Mouse (Mus musculus) right cerebral cortex, adult 2 months (tissue): ENCODE data around the gene Prg4.
A peak's percentile ranks its signal among the peaks of the same experiment; 100 is the strongest.

Experiments used
- DNase-seq, 2 experiments: peaks; one replicate each; pipeline ENCODE4 v3.0.0; 2021 to 2022; ENCODE audit warnings: low spot score in 2 of 2

Prg4 gene

DNA sequence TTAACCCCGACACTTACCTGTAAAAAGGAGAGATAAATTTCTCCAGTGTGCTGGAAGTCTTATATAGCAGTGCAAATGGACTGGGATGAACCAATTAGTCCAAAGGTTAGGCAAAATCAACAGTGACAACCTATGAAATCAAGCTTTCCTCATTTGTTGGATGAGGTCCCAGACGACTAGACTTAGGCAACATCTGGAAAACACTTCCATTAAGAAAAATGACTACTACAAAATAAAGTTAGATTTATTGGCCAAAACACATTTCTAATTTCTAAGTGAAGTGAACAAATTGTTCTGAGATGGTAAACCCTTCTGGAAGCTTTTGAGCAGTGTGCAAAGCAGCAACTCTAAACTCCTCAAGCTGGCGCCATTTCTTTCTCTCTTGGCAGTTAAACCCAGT lies at the start of gene Prg4:
TSS of gene Prg4 (minus strand) at position 34 of the 400 bp plus-strand sequence.
- DNase-seq, result no peak

DNA sequence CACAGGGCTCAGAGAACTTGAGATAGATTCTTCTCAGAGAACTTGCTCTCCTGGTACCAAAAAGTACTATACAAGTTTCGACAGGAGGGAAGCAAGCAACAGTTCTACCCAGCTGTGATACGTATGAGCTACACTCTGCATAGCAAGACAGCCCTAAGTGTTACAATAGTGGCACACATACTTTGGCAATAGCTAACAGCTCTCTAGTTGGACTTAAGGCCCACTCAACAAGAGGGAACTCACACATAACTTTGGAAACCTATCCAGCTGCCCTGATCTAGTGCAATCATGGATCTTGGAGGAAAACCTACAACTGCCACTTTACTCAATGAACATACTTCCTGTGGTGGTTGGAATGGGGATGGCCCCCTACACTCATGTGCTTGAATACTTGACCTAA lies 47.1 kb upstream of the Prg4 start:
- DNase-seq, result no peak

DNA sequence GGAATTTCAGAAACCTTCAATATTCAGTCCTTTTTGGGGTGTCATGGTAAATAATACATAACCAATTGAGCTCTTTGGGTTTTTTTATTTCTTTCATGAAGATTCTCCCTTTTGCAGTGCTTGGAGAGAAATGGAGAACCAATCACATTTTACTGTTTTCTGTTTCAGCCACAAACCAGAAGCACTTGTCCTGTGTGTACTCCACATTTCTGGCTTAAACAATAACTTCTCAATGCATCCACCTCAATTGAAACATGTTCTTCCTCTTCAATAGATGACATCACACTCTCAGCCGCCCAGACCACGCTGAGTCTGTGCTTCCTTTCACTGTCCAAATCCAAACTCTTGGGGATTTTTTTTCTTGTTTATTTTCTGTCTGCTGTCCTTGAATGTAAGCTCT lies 39.8 kb upstream of the Prg4 start:
- DNase-seq, result no peak

- DNase-seq, result no peak
Measured at GRCm38 (mm10) chr1:150503321-150503720, 37.4 kb upstream of the Prg4 start.

DNA sequence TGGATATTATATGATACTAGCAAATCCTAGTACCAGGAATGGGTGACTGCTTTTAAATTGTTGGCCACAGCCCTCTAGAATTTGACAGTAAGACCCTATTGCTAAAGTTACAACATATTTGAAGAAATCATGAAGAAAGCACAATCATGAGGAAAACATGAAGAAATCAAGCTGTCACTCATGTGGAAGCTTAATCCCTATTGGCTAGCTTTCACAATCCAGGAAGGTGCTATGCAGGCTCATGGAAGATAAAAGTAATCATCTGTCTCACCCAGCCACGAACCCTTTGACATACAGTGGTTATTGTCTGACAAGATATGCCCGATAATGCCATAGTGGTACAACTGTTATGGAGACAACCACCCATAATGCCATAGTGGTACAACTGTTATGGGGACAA lies 32.2 kb upstream of the Prg4 start:
- no peak for DNase-seq

DNA sequence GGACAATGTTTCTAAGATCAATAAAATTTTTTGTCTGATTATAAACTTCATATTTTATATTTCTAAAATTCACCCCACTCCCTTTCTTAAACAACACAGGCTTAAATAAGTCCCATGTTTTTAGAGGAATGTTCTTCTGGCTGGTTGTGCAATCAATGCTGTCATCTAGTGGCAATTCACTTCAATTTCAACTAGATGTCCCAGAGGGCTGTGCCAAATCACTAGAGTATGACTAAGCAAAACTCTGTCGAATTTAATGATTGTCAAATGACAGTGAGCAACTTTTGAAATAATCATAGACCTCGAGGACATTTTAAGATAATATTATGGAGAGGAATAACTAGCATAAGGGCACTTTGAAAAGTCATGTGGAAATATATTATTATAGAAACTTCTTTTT lies 31.7 kb upstream of the Prg4 start:
- no peak for DNase-seq

DNA sequence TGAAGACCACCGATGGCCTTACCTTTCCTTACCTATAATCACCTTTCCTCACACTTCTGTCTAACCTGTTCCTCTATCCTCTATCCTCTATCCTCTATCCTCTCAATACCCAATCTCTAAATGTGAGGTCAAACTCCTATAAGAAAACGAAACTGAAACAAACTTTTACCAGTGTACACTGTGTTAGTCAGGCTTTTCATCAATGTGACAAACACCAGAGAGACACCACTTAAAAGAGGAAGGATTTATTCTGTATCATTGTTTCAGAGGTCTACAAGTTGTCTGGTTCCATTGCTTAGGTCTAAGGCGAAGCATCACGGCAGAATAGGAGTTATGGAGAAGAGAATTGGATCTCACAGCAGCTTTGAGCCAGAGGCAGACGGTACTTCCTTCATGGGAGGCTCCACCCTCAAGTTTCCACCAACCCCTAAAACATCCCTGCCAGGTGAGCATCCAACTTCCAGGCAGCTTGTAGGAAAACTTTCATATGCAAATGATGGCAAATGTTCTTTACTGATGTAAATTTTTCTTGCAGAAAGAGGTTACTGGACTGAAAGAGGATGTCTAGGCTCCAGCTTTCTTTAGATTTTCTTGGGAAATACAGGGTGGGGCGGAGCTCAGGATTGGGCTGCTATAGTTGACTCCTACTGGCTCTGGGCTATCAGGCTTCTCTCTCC lies 30.8 kb upstream of the Prg4 start:
- no peak for DNase-seq

GRCm38 (mm10) chr1:150489148-150489547 lies 23.2 kb upstream of the Prg4 start:
- peak in 1 of 2 experiments; percentile 9 for DNase-seq

- no peak for DNase-seq
Measured at GRCm38 (mm10) chr1:150480674-150481073, 14.7 kb upstream of the Prg4 start.

DNA sequence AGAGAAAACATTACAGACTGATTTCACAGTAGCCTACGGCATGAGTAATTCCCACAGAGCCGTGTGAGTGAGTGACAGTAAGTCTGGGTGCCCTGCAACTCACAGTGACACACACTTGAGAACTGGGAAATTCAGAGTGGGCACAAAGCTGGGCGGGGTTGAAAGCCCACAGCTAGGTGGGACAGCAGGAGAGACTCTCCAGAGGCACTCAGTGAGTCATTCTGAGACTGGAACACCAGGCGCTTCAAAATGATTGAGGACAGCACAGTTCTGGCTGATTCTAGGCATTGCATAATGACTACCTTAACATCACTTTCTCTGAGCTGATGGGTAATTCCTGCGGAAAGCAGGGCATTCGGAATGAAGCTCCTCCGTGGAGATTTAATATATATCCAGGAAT lies 6.6 kb upstream of the Prg4 start:
- peak; percentile 6 to 17 for DNase-seq

DNA sequence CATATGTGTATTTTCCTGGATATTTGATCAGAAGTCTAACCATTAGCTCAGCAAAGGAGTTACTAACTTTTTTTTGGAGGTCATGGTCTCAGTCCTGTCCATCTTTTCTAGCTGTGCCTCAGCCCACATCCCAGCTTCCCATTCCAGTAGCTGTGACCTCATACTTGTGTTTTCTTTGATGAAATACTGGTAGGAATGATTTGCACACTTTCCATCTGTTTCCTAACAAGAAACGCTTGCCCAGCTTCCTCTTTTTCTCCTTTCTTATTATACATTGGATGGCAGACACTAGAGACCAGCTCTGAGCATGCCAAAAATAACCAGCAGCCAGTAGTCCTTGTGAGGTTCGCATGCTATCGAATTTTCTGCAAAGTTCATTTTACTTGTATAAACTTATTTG lies 4.0 kb upstream of the Prg4 start:
- no peak for DNase-seq

DNA sequence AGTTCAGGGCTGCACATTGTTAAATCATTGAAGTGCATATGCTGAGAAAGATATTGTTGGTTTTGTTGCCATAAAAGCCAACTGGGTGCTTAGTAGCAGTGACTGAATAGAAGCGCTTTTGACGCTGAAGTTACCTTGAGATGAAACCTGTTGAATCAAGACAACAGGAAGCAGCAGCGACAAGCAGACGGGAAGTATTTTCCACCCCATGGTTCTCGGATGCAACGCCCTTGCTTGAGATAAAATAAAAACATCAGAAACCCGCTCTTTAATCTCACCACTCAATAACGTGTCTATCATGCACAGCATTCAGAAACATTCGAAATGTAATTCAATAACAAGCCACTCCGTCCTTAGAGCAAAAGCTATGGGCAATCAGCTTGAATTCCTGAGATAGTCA lies 601 bp downstream of the Prg4 start:
- no peak for DNase-seq

GRCm38 (mm10) chr1:150463691-150464090 lies 2.3 kb downstream of the Prg4 start:
- DNase-seq, result no peak

DNA sequence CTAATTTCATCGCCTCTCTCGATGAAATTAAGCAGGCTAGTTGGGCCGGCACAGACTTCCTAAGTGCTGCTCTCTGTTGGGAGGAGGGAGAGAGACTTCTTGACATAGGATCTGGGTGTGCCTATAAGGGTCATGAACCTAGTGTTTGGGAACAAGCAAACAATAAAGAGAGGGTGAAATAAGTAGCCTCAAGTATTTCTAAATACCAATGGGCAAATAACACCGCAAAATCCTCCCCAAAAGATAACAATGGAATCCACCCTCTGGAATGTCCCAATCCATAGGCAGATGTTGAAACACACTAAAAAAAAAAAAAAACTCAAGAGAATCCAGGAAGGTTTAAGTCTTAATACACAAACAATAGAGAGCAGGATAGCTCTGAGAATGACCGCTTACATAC lies 2.9 kb downstream of the Prg4 start:
- no peak for DNase-seq

DNA sequence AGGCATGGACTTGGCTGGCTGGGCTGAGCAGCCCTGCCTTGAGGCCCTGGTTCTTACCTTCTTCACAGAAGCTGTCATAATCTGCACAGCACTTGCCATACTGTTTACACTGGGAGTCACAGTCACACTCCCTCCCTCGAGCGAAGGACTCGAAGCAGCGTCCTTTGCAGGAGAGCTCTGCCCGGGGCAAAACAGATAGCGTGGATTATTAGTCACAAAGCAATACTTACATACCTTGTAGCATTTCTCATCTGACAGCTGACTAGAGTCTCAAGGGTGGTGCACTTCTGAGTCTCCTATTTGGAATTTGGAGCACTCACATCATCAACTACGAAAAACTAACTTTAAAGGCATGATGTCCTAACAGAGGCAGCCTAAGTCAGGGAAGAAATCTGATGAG lies 5.4 kb downstream of the Prg4 start:
- DNase-seq, result no peak

- no peak for DNase-seq
Measured at GRCm38 (mm10) chr1:150459599-150459998, 6.4 kb downstream of the Prg4 start.

GRCm38 (mm10) chr1:150458977-150459376 lies 7.0 kb downstream of the Prg4 start:
- no peak for DNase-seq

DNA sequence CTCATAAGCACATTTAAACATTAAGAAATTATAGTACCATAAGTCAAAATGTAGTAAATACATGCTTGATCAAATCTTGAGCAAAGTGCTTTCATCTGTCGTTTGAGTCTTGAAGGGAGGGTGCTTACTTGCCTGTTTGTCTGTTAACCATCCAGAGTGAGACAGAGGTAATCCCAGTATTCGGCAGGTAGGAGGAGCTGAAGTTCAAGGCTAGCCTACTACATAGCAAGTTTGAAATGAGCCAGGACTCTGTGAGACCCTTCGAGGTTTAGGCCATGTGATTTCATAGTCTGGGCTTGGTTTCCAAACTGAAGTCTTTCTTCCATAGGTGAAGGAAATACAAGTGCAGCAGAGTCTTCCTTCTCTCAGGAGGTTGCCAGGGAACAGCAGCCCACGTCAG lies 24.2 kb downstream of the Prg4 start:
- no peak for DNase-seq

GRCm38 (mm10) chr1:150438641-150439040 lies 27.3 kb downstream of the Prg4 start:
- no peak for DNase-seq

DNA sequence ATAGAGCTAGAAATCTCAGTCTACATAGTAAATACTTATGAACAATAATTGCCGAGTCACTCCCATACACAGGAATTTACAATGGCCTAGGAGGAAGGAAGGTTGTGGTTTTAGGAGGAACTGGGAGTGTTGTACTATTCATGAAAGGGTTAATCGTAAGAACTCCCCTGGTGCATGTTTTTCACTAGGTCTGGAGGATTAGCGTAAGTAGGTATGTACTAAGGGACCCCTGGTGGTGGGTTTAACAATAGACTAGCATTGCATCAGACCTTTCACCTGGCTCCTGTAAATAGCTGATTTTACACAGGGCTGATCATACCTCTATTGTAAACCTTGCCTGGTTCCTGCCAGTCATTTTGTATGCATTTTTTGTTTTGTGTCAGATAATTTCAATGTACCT lies 39.7 kb downstream of the Prg4 start:
- no peak for DNase-seq

GRCm38 (mm10) chr1:150425665-150426064 lies 40.3 kb downstream of the Prg4 start:
- DNase-seq, result no peak

- no peak for DNase-seq
Measured at GRCm38 (mm10) chr1:150418426-150418825, 47.5 kb downstream of the Prg4 start.

DNA sequence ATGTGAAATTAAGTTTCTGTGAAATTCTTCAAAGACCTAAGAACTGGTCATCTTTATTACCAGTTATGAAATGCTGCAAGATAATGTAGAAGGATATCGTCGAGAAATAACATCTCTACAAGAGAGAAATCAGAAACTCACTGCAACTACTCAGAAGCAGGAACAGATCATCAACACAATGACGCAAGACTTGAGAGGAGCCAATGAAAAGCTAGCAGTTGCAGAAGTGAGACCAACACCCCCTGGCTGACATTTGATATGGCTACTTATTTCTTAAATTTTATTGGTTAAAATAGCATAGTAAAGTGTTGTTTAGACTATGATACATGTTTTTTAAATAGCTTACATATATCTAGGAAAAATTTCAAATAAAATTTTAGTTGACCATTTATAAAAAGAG lies 50.0 kb downstream of the Prg4 start:
- no peak for DNase-seq

- no peak for DNase-seq
Measured at GRCm38 (mm10) chr1:150409996-150410395, 56.0 kb downstream of the Prg4 start.
